Mouse (Mus musculus): ENCODE measurements around the gene Eno2. TPM values are rescaled to one million over a fixed set of nuclear protein-coding genes. Genes with fewer than 3 reads are reported as not detected.
A peak's percentile ranks its signal among the peaks of the same experiment; 100 is the strongest.

Eno2 gene
- total RNA-seq, 2 experiments from 2014 or later: 956 to 1,045 TPM

- peak; percentile 78 to 79 for DNase-seq
These were observed 10.2 kb downstream of the Eno2 start for GRCm38 (mm10) chr6:124759259-124759658.

GRCm38 (mm10) chr6:124758849-124759232 lies 10.6 kb downstream of the Eno2 start:
- DNase-seq: no peak

DNA sequence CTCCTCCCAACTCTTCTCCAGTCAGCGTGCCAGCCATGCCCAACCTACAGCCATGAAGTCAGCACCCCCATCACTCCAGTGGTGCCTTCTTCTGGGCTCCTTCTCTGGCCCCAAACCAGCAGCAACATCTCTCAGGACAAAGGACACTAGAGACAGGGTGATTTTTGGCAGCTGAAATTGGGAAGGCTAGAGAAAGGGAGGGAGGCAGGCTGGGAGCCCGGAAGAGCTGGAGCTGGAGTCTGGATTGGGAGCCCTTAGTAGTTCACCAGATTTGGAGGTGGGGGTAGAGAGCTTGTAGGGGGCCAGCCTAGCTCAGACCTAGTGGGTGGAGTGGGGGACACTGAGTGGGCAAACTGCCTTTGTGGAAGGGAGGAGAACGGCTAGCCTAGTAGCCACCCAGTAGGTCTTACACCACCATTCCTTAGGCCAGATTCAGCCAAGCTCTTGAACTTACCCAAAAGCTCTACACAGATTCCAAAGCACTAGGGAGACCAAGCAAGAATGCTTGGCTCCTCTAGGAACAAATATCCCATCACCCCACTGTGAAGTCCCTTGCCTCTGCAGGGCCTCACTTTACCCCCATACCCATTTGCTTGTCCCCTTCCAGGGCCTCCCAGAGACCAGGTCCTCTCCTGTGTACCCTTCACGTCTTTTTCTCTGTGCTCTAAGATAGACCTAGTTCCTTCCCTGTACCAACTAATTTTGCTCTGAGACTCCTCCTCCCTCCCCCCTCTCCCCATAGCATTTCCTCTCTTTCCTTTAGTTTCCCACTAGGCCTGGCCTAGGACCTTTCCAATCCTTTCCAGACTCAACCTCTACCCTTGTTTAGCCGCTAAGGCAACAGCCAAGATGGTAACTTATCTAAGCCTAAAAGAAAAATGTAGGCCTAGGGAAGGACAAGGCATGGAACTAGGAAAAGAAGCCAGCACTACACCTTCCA lies 11.3 kb downstream of the Eno2 start:
- peak; percentile 56 to 64 for DNase-seq

DNA sequence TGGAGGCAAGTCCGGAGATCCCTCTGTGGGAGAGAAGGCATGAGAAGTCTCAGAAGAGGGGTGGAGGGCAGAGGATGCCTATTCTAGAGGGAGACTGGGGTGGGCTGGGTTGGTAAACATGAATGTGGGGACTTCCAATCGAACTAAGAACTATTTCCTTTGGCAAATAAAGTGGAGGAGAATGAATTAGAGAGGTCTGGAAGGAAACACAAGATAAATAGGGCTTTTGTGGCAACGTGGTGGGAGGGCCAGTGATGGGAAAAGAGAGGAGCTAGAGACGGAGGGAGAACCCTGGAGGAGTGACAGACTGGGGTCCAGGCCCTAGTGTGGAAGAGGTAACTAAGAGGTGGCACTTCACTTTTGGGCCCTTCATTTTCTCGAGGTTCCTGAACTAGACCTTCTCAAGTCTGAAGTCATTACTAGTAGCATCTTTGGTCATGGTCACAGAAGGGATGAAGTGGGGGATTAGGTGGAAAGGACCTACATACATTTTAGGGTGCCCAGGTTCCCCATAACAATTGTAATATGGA lies 12.1 kb downstream of the Eno2 start:
- no peak for DNase-seq

- DNase-seq: peak; percentile 79 to 83
These were observed 12.7 kb downstream of the Eno2 start for GRCm38 (mm10) chr6:124756652-124757350.

DNA sequence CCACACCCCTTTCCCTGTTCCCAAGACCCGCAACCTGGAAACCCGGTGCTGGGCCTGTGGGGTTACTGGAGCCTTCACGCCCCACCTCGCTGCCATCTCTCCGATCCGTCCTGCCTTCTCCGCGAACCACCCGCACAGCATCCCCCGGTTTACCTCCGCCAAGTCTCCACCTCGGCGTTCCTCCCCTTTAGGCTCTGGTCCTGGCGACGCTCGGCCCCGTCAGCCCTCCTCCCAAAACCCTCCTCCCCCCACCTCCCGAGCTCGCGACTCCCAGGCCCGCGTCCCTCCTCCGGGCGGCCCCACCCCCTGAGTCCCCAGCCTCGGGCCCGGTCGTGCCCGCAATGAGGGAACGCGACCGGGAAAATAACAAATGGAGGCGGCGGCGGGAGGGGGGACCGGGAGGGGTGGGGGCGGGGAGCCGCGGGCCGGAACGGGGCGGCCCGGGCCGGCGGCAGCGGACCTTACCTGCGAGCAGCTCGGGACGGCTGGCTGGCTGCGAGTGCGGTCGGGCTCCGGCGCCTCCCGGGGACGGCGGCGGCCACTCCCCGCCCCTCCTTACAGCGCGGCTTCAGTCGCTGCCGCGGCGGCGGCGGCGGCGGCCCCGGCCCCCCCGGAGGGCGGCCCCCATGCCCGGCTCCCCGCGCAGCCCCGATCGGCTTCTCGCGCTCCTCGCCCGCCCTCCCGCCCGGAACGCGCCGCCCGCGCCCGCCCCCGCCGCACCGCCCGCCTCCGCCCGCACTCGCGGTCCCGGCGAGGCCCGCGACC lies 13.5 kb downstream of the Eno2 start, which contains the start of the genes Gm45234 and Atn1:
Gene Gm45234 (minus strand): TSS at position 191 of the 765 bp plus-strand sequence.
Gene Atn1 (minus strand): TSS at position 694 of the 765 bp plus-strand sequence.
- DNase-seq: peak in 1 of 2 experiments; percentile 47

- no peak for DNase-seq
These were observed 14.2 kb downstream of the Eno2 start for GRCm38 (mm10) chr6:124755306-124755705.

- DNase-seq: no peak
These were observed 15.6 kb downstream of the Eno2 start for GRCm38 (mm10) chr6:124753861-124754260.

DNA sequence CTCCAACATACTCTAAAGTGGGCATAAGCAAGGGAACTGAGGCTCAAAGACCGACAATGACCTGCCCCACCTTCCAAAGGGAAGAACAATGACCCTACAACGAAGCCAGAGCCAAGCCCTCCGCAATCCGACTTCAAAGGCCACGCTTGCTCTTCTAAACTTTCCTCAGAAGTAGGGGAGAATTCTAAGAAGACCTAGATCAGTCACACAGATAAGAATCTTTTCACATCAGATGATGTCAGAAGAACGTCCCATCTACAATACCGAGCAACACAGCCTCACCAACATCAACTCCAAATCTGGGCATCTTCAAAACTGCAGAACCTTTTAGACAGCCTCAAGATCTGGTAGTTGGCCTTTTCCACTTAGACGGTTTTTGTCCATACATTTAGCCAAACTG lies 19.1 kb downstream of the Eno2 start:
- DNase-seq: no peak

DNA sequence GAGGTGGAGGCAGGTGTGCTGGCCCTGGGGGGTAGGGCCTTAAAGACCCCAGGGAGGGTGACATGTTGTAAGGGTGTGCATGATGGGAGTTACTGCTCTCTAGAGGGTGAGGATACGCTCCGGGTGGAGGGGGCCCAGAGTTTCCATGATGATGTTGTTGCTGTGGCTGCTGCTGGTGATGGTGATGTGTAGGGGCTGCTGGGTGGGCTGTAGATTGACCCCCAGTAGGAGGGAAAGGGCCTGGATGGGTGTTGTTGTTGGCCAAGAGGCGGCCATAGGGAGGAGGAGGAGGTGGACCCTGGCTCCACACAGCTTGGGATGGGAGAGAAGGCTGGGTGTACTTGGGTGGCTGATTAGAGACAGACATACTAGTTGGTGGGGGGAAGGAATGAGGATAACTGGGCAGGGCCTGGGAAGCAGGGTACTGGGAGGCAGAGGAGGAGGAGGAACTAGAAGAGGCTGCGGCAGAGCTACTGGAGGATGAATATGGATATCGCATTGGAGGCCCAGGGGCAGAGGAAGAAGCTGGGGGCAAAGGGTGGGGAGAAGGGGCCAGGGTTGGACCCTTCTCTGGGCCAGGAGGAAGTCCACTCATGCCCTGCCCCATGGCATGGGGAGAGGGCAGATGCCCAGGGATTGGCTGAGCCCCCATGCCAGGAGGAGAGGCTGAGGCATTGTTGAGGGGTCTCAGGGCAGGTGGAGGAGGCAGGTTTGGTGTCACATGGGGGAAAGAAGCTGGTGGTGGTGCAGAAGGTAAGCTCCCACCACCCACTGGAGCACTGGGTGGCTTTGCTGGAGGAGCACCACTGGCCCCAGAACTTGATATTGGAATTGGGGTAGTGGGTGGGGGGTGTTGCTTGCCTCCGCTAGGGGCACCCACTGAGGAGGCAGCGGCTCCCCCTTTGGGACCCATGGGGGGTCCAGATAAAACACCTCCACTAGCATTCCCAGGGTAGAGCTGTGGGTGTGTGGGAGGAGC lies 22.5 kb downstream of the Eno2 start:
- no peak for DNase-seq

DNA sequence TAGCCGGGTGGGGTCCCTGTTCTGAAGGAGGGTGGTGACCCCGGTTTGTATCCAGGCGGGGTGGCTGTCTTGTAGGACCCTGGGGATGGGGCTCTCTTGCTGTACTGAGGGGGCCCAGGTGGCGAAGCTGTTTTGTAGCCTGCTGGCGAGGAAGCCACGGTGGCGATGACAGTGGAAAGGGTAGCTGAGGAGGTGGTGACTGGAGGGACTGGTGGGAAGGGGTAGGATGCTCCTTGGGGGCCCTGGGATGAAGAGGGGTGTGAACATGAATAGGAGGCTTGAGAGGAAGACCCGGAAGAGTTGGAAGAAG lies 23.2 kb downstream of the Eno2 start:
- peak in 1 of 2 experiments; percentile 46 for DNase-seq

- DNase-seq: peak; percentile 92 to 93
These were observed 23.8 kb downstream of the Eno2 start for GRCm38 (mm10) chr6:124745490-124746295.

DNA sequence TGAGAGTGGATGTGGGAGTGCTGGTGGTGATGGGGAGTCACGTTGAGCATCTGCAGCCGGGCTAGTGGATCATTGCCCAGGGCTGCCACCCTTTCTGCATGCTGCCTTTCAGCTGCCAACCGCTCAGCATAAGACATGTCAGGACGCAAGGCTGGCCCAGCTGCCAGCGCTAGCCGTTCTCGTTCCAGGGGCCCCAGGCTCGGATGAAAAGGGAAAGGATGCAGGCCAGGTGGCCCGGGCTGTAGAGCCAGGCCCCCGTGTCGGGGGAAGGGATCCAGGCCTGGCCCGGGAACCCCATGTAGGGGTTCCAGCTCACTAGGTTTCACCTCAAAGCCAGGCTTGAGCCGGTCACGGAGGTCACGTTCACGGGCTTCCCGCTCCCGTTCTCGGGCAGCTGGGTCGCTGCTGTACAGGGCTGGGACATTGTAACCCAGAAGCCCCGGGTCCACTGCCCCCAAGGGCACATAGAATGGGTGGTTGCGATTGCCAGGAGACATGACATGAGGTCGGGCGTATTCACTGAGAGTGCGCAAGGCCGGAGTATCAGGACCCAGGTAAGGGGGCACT lies 24.6 kb downstream of the Eno2 start:
- no peak for DNase-seq

- DNase-seq: no peak
These were observed 25.8 kb downstream of the Eno2 start for GRCm38 (mm10) chr6:124743647-124744046.

GRCm38 (mm10) chr6:124742839-124743514 lies 26.5 kb downstream of the Eno2 start:
- DNase-seq: no peak

DNA sequence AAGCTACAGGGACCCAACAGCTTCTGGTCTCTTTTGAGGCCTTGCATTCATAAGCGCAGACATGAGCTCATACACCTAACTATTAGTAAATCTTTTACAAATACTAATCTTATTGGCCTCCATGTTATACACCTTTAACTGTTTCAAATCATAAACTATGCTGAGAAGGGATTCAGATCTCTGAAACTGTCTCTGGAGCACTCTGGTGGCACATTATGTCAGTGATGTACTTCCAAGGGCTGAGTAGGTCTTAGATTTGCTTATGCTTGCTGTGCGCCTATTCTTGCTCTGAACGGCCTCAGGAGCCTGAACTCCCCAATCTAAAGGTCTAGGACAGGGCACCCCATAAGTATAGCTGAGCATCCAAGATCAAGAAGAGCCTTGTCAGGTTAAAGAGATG lies 27.6 kb downstream of the Eno2 start:
- no peak for DNase-seq

GRCm38 (mm10) chr6:124740888-124741761 lies 28.3 kb downstream of the Eno2 start, which contains the start of gene Grcc10:
Gene Grcc10, minus strand, starts transcription at chr6:124741374.
- DNase-seq: peak; percentile 87 to 91

GRCm38 (mm10) chr6:124740211-124740887 lies 29.1 kb downstream of the Eno2 start:
- DNase-seq: no peak

Measured in layer of hippocampus, postnatal 36 days (tissue).